Mouse (Mus musculus) embryonic fibroblast, embryonic 13.5 days (primary cell): ENCODE data around the gene Pck1. TPM values are rescaled to one million over a fixed set of nuclear protein-coding genes. Genes with fewer than 3 reads are reported as not detected.

Experiments used
- H3K27ac ChIP-seq: 2 replicates; pipeline ENCODE4 v1.5.1; 2012; ENCODE audit warnings: low read length, control low read depth, inconsistent platforms; ENCODE audit not compliant: insufficient read depth
- H3K4me1 ChIP-seq: 2 replicates; pipeline ENCODE4 v1.6.1; 2011; ENCODE audit warnings: low read length; ENCODE audit not compliant: control insufficient read depth, insufficient read depth
- H3K4me3 ChIP-seq: 2 replicates; pipeline ENCODE4 v1.5.1; 2011; ENCODE audit warnings: mild to moderate bottlenecking, control low read depth, low read length; ENCODE audit not compliant: insufficient read depth
- CTCF ChIP-seq: IDR thresholded peaks from 2 replicates; pipeline ENCODE4 v1.5.1; 2011; ENCODE audit warnings: mild to moderate bottlenecking, control low read depth, low read length, moderate library complexity, borderline replicate concordance; ENCODE audit not compliant: insufficient read depth
- POLR2A ChIP-seq: IDR thresholded peaks from 2 replicates; pipeline ENCODE4 v1.6.1; 2011; ENCODE audit warnings: low read depth, mild to moderate bottlenecking, control low read depth, low read length, moderate library complexity
- polyA plus RNA-seq: library from polyadenylated mRNA; stranded (reverse); fragments of >200 nt; gene quantifications from 2 replicates; pipeline ENCODE4 v1.2.4, GENCODE M21; 2011; ENCODE audit warnings: low read depth; ENCODE audit not compliant: missing spikeins, insufficient read length

The Pck1 gene
- polyA plus RNA-seq, 1 experiment: not detected

GRCm38 (mm10) chr2:173124022-173124735 lies 28.7 kb upstream of the Pck1 start:
- no peak overlapping the region for H3K4me3 ChIP-seq
- H3K27ac ChIP-seq: no peak overlapping the region
- no peak for TF ChIP-seq CTCF
- no peak for TF ChIP-seq POLR2A
- H3K4me1 ChIP-seq: no peaks in the 10 kb centered on the region

GRCm38 (mm10) chr2:173126386-173126785 lies 26.5 kb upstream of the Pck1 start:
- no peaks in the 10 kb centered on the region for H3K4me1 ChIP-seq
- TF ChIP-seq CTCF (no peak), POLR2A (no peak)

GRCm38 (mm10) chr2:173129111-173129510 lies 23.7 kb upstream of the Pck1 start:
- H3K4me1 ChIP-seq: no peaks in the 10 kb centered on the region
- TF ChIP-seq CTCF: no peak
- TF ChIP-seq POLR2A: no peak
- no peak overlapping the region for H3K27ac ChIP-seq
- H3K4me3 ChIP-seq: no peak overlapping the region

More at GRCm38 (mm10) chr2:173126386-173126785, 26.5 kb upstream of the Pck1 start:
- H3K27ac ChIP-seq: no peak overlapping the region
- no peak overlapping the region for H3K4me3 ChIP-seq

- H3K4me1 ChIP-seq: no peaks in the 10 kb centered on the region
- no peak overlapping the region for H3K4me3 ChIP-seq
- TF ChIP-seq POLR2A (no peak), CTCF (no peak)
- H3K27ac ChIP-seq: no peak overlapping the region
Observed at GRCm38 (mm10) chr2:173132262-173132661, 20.6 kb upstream of the Pck1 start.

GRCm38 (mm10) chr2:173132794-173133300 lies 20.0 kb upstream of the Pck1 start:
- Histone ChIP-seq H3K4me3 (no peak overlapping the region), H3K27ac (no peak overlapping the region), H3K4me1 (no peaks in the 10 kb centered on the region)
- no peak for TF ChIP-seq CTCF
- TF ChIP-seq POLR2A: no peak

GRCm38 (mm10) chr2:173134695-173135094 lies 18.2 kb upstream of the Pck1 start:
- Histone ChIP-seq H3K4me1 (no peaks in the 10 kb centered on the region; the same call in 1 of the 2 replicates), H3K4me3 (no peak overlapping the region), H3K27ac (no peak overlapping the region)
- TF ChIP-seq POLR2A (no peak), CTCF (no peak)

GRCm38 (mm10) chr2:173138323-173139239 lies 14.3 kb upstream of the Pck1 start:
- Histone ChIP-seq H3K4me1 (no peaks in the 10 kb centered on the region; the same call in 1 of the 2 replicates), H3K4me3 (no peak overlapping the region), H3K27ac (no peak overlapping the region)
- TF ChIP-seq CTCF (no peak), POLR2A (no peak)

- Histone ChIP-seq H3K27ac (no peak overlapping the region), H3K4me3 (no peak overlapping the region), H3K4me1 (no peaks in the 10 kb centered on the region)
- no peak for TF ChIP-seq POLR2A
- no peak for TF ChIP-seq CTCF
Observed at GRCm38 (mm10) chr2:173143611-173144010, 9.2 kb upstream of the Pck1 start.

GRCm38 (mm10) chr2:173145808-173146207 lies 7.0 kb upstream of the Pck1 start:
- no peaks in the 10 kb centered on the region for H3K4me1 ChIP-seq
- H3K27ac ChIP-seq: no peak overlapping the region

More at GRCm38 (mm10) chr2:173145808-173146207, 7.0 kb upstream of the Pck1 start:
- TF ChIP-seq POLR2A (no peak), CTCF (no peak)
- H3K4me3 ChIP-seq: no peak overlapping the region
